Mouse (Mus musculus) midbrain, embryonic 14.5 days (tissue): Measurements from ENCODE around the gene Ergic1. TPM values are rescaled to one million over a fixed set of nuclear protein-coding genes. Genes with fewer than 3 reads are reported as not detected.

Experiments used
- ATAC-seq: fragments of 200-750 bp; cut with Nextera tagmentation; 2 replicates; pipeline ENCODE4 v1.8.0; 2017; ENCODE audit warnings: moderate number of reproducible peaks, moderate library complexity; ENCODE audit not compliant: low FRiP score, low TSS enrichment
- DNase-seq: peaks from one replicate; pipeline ENCODE4 v3.0.0-alpha.2; 2015
- H3K27ac ChIP-seq: fragments of 300-500 bp; sonication (generic); replicated peaks from 2 replicates; pipeline ENCODE4 v1.5.1; 2014; ENCODE audit warnings: mild to moderate bottlenecking, low read depth, low read length, moderate library complexity
- H3K27me3 ChIP-seq: fragments of 300-500 bp; sonication (generic); 2 replicates; pipeline ENCODE4 v1.6.1; 2014; ENCODE audit warnings: low read length, control low read depth, mixed read lengths; ENCODE audit not compliant: control insufficient read depth, insufficient read depth
- H3K36me3 ChIP-seq: fragments of 300-500 bp; sonication (generic); 2 replicates; pipeline ENCODE4 v1.6.1; 2014; ENCODE audit warnings: low read length, control low read depth; ENCODE audit not compliant: control insufficient read depth, insufficient read depth
- H3K4me1 ChIP-seq: fragments of 300-500 bp; sonication (generic); 2 replicates; pipeline ENCODE4 v1.6.1; 2014; ENCODE audit warnings: mild to moderate bottlenecking, antibody characterized with exemption, low read length, control low read depth; ENCODE audit not compliant: control insufficient read depth, insufficient read depth
- H3K4me2 ChIP-seq: fragments of 300-500 bp; sonication (generic); 2 replicates; pipeline ENCODE4 v1.6.1; 2014; ENCODE audit warnings: mild to moderate bottlenecking, low read length, moderate library complexity
- H3K4me3 ChIP-seq: fragments of 300-500 bp; sonication (generic); replicated peaks from 2 replicates; pipeline ENCODE4 v1.5.1; 2014; ENCODE audit warnings: low read depth, low read length
- H3K9ac ChIP-seq: fragments of 300-500 bp; sonication (generic); replicated peaks from 2 replicates; pipeline ENCODE4 v1.6.1; 2014; ENCODE audit warnings: mild to moderate bottlenecking, low read length, moderate library complexity
- H3K9me3 ChIP-seq: fragments of 300-500 bp; sonication (generic); 2 replicates; pipeline ENCODE4 v1.6.1; 2016; ENCODE audit warnings: low read length, control low read depth, mixed read lengths; ENCODE audit not compliant: control insufficient read depth
- WGBS: fragments of 180-500 bp; shearing (Covaris S2); extraction: QIAGEN DNeasy Blood & Tissue Kit; methylation state at CpG from one replicate; pipeline ENCODE4 v1.1.7; 2014; 5-methylcytosine and 5-hydroxymethylcytosine counted together
- polyA plus RNA-seq: library from polyadenylated mRNA; unstranded; fragments of >200 nt; fragmentation: Nextera tagmentation; extraction: Ambion mirVana; gene quantifications from 2 replicates; pipeline ENCODE4 v1.2.1, GENCODE M21; 2014

Gene Ergic1
- polyA plus RNA-seq, 1 experiment from 2014 or later: 117 TPM

DNA sequence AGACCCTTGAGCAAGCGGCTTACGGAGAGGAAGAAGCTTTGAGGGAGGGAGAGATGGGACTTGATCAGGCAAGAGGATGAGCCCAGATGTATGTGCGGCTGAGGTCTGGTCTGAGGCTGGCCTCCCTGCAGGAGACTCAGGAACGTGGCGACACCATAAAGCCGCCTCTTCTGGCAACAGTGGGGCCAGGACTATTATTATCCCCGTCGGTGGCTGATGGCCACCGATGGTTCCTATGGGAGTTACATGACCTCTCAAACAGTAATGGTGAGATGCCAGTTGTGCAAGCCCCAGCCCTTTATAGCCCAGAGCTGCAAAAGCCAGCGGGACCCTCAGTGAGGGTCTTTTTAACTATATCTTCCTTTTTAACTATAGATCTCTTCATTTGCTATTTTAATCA is 63.7 kb downstream of the Ergic1 start:
- no peak for ATAC-seq
- WGBS: 90% methylated on average over 10 of the region's 10 CpGs
- peaks cover 78% of the 10 kb centered on the region for H3K36me3 ChIP-seq

DNA sequence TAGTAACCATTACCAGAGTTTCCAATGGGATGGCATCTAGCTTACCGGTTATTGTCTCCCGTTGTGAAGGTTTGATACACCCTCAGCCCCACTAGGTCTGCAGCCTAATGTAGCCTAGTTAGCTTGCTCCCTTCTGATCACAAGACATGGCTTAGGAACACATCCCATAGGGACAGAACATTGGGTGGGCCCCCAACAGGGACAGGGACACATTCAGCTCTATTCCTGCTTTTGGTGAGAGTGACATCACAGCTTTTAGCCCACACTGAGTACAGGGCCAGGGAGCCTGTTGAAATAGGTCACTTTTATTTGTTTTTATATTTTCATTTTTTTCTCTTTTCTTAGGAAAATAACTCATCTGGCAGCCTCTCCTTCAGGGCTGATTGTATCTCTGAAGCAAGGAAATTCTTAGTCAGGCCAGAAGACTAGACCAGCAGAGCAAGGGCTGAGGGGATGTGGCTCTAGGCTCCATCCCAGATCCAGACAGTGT is 64.3 kb downstream of the Ergic1 start:
- Histone ChIP-seq H3K27me3 (no peaks in the 10 kb centered on the region), H3K4me1 (no peaks in the 10 kb centered on the region), H3K9me3 (no peaks in the 10 kb centered on the region), H3K36me3 (peaks cover 81% of the 10 kb centered on the region), H3K4me3 (no peak overlapping the region), H3K4me2 (no peak overlapping the region), H3K9ac (no peak overlapping the region), H3K27ac (no peak overlapping the region)
- DNase-seq (no peak), ATAC-seq (no peak)
- WGBS: 97% methylated on average over 2 of the region's 2 CpGs

More for the DNA sequence above, 63.7 kb downstream of the Ergic1 start:
- Histone ChIP-seq H3K27me3 (no peaks in the 10 kb centered on the region), H3K9ac (no peak overlapping the region), H3K4me1 (no peaks in the 10 kb centered on the region), H3K9me3 (no peaks in the 10 kb centered on the region), H3K4me3 (no peak overlapping the region), H3K4me2 (no peak overlapping the region), H3K27ac (no peak overlapping the region)
- DNase-seq: no peak

DNA sequence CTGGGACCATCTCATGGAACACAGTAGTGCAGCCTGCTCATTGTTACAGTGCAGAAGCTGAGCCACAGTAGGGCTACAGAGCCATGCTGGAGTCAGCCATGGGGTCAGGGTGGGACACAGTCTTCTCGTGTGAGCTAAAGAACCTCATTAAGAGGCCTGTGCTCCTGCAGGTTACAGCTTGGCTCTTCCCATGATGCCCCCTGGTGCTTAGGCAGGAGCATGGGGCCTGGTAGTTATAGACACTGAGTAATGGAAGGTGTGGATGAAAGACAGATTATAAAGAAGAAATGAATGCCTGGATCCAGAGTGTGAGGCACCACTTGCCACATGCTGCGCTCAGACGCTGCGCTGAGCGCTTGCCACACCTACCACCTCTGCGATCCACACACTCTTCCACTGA is 67.2 kb downstream of the Ergic1 start:
- peaks cover 95% of the 10 kb centered on the region for H3K36me3 ChIP-seq
- WGBS: 91% methylated on average over 6 of the region's 6 CpGs

DNA sequence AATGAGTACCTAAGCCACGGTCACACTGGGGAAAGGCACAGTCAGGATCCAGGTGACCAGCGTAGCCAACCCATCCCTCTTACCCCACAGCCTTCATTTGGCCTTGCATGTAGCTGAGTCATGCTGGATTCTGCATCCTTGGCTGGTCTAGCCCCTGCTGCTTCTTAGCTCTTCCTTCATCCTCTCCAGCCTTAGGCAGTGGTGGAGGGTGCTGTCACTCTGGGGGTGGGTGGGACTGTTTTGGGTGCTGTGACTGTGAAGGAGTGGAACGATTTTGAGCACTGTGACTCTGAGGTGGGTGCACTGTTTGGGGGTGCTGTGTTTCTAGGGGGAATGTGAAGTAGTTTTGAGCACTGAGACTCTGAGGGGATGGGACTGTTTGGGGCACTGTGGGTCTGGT is 67.6 kb downstream of the Ergic1 start:
- Histone ChIP-seq H3K9ac (no peak overlapping the region), H3K27me3 (no peaks in the 10 kb centered on the region), H3K27ac (no peak overlapping the region), H3K4me1 (no peaks in the 10 kb centered on the region), H3K4me2 (no peak overlapping the region), H3K36me3 (peaks cover 95% of the 10 kb centered on the region), H3K4me3 (no peak overlapping the region), H3K9me3 (no peaks in the 10 kb centered on the region)
- ATAC-seq (no peak), DNase-seq (no peak)
- WGBS: 97% methylated on average over 3 of the region's 3 CpGs

More for the DNA sequence above, 67.2 kb downstream of the Ergic1 start:
- Histone ChIP-seq H3K9ac (no peak overlapping the region), H3K4me3 (no peak overlapping the region), H3K27ac (no peak overlapping the region), H3K4me2 (no peak overlapping the region), H3K9me3 (no peaks in the 10 kb centered on the region), H3K27me3 (no peaks in the 10 kb centered on the region), H3K4me1 (no peaks in the 10 kb centered on the region)
- ATAC-seq: no peak
- no peak for DNase-seq

DNA sequence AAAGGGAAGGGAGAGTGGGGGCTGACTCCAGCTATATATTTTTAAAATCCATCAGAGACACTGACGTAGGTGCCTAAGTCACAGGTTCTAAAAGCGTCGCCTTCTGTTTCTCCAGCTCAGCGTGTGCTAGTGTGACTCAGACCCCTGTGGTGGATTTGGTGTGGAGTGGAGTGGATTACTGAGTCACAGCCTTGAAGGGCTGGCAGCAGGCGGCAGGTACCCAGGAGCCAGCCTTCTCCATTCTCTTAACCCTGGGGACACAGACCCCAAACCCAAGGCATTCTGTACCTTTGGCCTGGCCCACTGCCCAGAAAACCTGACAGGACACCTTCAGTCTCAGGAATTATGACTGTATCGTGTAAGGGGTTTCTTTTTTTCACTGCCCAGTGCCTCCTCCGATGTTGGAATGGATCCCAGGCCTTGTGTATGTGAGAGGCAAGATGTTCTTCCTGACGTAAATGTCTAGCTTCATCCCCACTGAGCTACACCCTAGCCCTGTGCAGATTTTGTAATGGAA is 70.6 kb downstream of the Ergic1 start:
- Histone ChIP-seq H3K9me3 (no peaks in the 10 kb centered on the region), H3K9ac (no peak overlapping the region), H3K36me3 (peaks cover 92% of the 10 kb centered on the region), H3K27ac (no peak overlapping the region), H3K4me3 (no peak overlapping the region), H3K4me2 (no peak overlapping the region), H3K27me3 (no peaks in the 10 kb centered on the region), H3K4me1 (no peaks in the 10 kb centered on the region)
- DNase-seq (no peak), ATAC-seq (no peak)
- 92% methylated on average over 8 of the region's 8 CpGs for WGBS

DNA sequence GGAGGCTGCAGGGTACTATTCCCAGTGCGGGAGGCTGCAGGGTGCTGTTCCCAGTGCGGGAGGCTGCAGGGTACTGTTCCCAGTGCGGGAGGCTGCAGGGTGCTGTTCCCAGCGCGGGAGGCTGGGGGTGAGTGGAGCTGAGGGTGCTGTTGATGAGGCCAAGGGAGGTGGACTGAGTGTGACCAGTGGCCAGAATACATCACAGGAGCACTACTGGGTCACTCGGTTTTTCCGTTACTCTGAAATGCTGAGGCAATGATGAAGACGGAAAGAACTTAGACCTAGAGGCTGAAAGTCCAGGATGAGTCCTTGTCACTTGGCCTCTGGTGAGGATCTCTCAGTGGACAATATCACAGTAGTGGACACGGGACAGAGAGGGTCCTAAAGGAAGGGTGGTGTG is 71.9 kb downstream of the Ergic1 start:
- DNase-seq: no peak
- no peak for ATAC-seq
- Histone ChIP-seq H3K9me3 (no peaks in the 10 kb centered on the region), H3K36me3 (peaks cover 80% of the 10 kb centered on the region), H3K27me3 (no peaks in the 10 kb centered on the region), H3K4me3 (no peak overlapping the region), H3K9ac (no peak overlapping the region), H3K4me2 (no peak overlapping the region), H3K27ac (no peak overlapping the region), H3K4me1 (no peaks in the 10 kb centered on the region)
- WGBS: 97% methylated on average over 9 of the region's 9 CpGs

DNA sequence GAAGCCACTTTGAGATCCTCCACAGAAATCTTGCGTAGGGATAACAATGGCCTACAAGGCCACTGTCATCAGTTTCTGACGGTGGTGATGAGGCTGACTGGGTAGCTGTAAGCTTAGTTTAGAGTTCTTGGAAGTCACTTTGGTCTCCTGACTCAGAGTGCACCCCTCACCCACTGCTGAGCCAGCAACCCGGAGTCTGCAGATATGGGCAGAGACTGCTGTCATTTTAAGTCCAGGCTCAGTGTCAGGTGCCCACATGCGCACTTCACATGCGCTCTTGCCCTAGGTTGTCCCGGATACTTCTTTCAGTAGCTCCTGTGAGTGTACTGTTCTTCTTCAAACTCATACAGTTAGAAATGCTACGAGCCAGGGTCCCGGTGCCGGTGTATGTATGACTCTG is 72.6 kb downstream of the Ergic1 start:
- H3K27ac ChIP-seq: no peak overlapping the region
- no peaks in the 10 kb centered on the region for H3K9me3 ChIP-seq
- no peaks in the 10 kb centered on the region for H3K4me1 ChIP-seq
- H3K4me3 ChIP-seq: no peak overlapping the region
- DNase-seq (no peak), ATAC-seq (no peak)
- no peak overlapping the region for H3K9ac ChIP-seq
- H3K27me3 ChIP-seq: no peaks in the 10 kb centered on the region
- no peak overlapping the region for H3K4me2 ChIP-seq
- H3K36me3 ChIP-seq: peaks cover 80% of the 10 kb centered on the region
- WGBS: 94% methylated on average over 9 of the region's 9 CpGs

DNA sequence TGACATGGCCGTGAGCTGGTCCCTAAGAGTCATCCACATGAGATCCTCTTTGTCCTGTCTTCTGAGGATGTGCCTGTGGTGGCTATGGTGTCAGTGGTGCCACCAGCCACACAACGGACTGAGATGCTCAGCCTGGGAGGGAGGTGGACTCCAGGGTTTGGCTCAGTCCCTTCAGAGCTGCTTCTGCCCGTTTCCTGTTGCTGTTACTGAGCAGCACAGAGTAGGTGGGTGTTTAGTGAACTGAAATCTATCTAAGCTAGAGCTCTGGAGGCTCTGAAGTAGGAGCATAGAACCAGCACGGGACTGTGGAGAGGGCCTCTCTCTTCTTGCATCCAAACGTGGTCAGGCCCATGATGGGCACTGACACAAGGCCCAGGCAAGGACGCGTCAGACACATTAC is 73.2 kb downstream of the Ergic1 start:
- peaks cover 80% of the 10 kb centered on the region for H3K36me3 ChIP-seq

DNA sequence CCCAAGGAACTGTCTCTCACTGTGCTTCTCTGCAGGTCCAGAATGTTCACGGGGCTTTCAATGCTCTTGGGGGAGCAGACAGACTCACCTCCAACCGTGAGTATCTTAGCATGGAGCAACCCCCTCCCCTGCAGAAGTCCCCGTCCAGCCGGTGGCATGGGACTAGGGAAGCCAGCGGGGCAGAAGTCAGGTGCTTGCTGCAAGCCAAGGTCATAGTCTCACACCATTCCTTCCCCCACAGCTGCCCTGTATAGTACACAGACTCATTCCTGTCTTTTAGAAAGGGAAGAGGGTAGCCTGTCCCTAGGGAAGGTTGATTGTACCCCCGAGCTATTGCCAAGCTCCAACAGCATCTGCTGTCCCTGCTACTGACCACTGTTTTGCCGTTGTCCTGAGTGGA is 74.7 kb downstream of the Ergic1 start:
- peaks cover 80% of the 10 kb centered on the region for H3K36me3 ChIP-seq
- WGBS: 89% methylated on average over 7 of the region's 7 CpGs
- no peaks in the 10 kb centered on the region for H3K27me3 ChIP-seq
- no peak overlapping the region for H3K4me2 ChIP-seq
- H3K9ac ChIP-seq: no peak overlapping the region
- no peaks in the 10 kb centered on the region for H3K9me3 ChIP-seq
- H3K4me1 ChIP-seq: no peaks in the 10 kb centered on the region
- no peak for DNase-seq
- H3K4me3 ChIP-seq: no peak overlapping the region
- ATAC-seq: no peak
- H3K27ac ChIP-seq: no peak overlapping the region

More for the DNA sequence above, 73.2 kb downstream of the Ergic1 start:
- Histone ChIP-seq H3K27ac (no peak overlapping the region), H3K27me3 (no peaks in the 10 kb centered on the region), H3K9me3 (no peaks in the 10 kb centered on the region), H3K4me1 (no peaks in the 10 kb centered on the region), H3K4me3 (no peak overlapping the region), H3K4me2 (no peak overlapping the region), H3K9ac (no peak overlapping the region)
- ATAC-seq (no peak), DNase-seq (no peak)
- 93% methylated on average over 7 of the region's 7 CpGs for WGBS
